Mouse (Mus musculus) ovary, postnatal 14 days (tissue): ENCODE measurements around the gene Tekt5.
A peak's percentile ranks its signal among the peaks of the same experiment; 100 is the strongest.

Experiments used
- DNase-seq: peaks from one replicate; pipeline ENCODE4 v3.0.0; 2022; ENCODE audit warnings: low spot score

The Tekt5 gene

DNA sequence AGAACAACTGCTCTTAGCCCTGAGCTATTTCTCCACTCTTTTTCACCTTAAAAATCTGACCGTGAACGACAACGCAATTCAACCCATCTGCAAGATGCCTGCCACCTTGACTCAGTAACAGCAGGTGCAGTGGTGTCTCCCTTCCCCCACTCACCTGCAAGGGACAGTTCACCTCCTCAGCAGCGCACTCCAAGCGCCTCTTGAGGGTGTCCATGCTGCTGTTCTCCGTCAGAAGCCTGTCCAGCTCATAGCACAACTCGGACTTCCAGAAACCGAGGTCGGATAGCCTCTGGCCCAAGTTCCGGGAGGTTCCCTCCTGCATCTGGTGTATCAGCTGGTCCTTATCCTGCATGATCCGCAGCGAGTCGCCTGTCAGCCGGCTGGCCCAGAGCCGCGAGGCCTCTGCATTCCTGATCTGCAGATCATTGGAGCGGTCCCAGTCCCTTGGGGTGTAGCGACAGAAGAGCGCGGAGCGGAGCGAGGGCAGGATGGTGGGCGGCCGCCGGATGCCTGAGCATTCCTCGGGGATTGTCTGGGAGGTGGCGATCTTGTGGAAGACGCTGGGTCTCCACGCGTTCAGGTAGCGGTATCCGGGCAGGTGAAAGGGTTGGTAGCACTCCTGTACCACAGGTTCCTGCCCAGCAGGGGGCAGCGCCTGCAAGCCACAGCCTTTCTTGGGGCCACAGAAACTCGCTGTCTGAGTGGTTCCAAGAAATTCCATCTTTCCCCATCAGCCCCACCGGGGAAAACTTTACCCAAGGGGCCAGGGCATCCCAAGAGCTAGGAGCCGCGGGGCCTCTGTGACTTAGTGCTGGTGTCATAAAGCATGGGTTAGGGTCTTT, at the start of gene Tekt5:
Gene Tekt5 (minus strand): TSS at position 792 of the 842 bp plus-strand sequence.
- no peak for DNase-seq

DNA sequence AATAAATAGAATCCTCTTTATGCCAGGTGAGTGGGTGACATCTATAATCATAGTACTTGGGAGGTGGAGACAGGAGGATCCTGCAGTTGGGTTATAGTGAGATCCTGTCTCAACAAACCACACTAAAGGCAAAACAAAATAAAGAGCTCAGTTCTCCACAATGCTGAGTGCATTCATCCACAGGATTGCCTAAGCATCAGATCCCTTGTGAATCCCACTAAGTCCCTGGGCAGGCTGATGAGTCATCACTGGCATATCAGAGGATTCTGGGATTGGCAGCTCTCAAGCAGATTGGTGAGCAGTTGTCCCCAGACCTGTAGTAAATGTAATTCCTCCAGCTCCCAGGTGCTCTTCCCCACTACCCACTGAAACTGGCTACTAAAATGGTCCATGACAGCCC, 48.4 kb upstream of the Tekt5 start:
- DNase-seq, result no peak

DNA sequence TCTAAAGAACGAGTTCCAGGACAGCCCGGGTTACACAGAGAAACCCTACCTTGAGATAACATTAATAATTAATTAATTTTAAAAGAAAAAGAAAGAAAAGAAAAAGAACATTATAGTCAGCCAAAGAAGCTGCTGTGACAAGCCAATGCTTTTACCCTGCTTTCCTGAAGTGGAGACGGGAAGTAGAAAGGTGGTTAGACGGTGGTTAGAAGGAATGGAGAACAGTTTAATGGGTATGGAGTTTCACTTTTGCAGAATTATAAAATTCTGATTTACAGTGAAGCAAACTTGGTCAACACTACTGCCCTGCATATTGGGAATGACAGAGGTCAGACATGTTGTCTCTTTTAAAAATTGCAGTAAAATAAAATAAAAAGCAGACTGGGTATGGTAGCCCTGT, 46.5 kb upstream of the Tekt5 start:
- no peak for DNase-seq

DNA sequence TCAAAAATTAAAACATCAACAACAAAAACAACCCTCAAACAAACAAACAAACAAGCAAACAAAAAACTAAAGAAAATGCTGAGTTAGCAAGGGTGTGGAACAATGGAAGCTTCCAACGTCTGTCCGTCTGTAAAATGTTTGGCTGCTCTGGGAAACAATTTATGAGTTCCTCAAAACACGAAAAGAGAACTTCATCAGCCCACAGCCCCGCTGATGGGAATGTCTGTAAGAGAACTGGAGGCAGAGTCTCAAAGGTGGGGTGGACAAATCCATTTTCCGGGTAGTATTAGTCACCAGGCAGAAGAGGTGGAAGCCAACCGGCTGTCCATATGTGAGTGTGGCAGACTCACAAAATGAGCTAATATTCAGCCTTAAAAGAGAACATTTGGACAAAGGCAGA, 46.0 kb upstream of the Tekt5 start:
- DNase-seq, result no peak

DNA sequence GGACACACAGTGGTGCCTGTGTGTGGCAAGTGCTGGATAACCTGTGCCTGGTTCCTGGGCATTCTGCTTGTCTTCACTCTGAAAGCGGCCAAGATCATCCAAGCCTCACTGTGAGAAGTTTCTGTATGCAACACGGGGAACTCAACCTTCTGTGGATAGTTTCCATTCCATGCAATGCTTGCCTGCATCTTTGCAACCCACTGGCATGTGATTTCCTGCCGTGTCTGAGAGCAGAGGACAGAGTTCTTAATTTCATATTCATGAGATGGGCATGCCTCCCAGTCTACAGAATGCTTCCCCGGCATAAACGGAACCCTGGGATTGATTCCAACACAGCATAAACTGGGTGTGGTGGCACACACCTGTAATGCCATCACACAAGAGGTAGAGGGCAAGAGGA, 42.8 kb upstream of the Tekt5 start:
- no peak for DNase-seq

DNA sequence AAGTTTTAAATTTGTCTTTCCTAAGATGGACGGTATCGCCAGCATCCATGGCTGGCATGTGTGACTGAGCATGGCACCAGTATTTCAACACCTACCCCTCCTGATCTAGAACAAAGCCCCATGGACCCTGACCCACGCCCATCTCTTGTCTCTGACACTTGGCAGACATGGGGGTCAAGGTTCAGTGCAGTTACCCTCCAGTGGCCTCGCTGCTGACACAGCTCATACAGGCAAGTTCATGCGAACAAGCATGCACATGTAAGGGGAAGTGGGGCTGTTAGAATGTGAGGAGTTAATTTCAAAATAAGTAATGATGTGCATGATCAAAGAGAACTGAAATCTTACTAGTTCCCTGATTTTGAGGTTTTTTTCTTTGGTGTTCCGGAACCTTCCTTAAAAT, 40.9 kb upstream of the Tekt5 start:
- no peak for DNase-seq

DNA sequence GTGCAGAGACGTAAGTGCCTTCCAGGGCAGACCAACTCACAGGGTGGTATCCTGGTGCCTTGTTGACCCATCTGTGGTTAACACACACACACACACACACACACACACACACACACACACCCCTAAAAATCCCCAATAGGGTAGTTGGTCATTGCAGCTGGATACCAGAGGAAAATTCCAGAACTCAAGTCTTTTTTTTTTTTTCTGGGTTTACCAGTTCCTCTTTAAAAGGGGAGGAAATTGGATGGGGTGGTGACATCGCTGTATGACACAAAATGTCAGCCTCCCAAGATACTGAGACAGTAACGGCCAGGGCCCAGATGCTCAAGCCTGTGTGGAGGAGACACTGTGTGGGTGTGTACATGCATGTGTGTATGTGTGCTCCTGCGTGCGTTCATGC, 38.1 kb upstream of the Tekt5 start:
- no peak for DNase-seq

DNA sequence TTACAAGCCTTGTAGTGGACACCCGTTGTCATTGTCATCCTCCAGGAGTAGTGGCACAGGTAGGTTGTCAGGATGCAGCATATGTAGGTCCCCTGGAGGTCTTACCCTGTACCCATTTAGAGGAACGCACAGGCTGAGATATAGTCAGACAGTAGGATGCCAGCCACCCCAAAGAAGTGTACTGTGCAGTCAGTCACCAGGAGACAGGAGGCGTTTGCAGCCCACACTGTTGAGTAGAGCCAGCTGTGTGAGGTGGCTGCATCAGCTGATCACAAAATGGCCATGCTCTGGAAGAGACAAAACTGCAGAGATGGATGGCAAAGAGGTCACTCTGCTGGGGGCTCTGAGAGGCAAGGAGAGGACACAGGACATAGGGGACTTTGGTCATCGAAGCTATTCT, 37.1 kb upstream of the Tekt5 start:
- no peak for DNase-seq

DNA sequence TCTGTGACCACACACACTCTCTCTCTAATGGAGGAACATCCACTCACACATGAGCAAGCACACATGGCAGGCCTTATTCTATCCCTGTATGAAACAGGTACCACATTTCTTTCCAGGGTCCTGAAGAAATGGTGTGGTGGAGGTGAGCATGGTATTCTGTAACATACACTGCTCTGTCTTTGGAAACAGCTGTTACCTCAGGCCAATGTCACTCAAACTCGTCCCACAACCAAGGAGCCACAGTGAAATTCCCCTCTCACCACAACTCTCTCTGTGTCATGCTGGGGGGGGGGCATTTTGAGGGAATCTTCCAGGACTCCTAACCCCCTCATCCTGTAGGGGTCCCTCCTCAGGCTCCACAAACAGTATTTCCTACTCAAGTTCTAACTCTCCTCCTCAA, 36.6 kb upstream of the Tekt5 start:
- DNase-seq, result no peak

DNA sequence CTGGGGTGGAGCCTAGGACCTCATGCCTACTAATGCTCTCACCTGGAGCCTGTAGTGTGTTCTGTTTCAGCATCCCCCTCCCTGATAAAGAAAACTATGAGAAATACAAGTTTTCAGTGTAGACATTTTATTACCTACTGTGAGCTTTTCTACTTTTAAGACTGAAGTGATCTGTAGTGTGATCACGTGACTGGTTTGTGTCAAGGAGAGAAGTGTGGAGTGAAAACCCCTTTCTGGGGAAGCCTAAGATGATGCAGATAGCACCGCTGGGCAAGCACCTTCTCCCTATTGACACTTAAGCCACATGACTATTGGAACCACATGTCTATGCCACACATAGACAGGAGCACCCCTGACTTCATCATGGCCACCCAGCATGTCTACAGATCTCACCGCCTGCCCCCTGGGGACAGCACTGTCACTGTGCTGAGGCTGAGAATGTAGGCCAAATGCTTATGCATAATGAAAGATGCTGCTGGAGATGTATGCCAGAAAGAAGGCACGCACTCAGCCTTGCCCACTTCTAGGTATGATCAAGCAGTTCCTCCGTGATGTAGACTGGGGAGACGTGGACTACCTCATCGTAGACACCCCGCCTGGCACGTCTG, 25.3 kb upstream of the Tekt5 start:
- no peak for DNase-seq

DNA sequence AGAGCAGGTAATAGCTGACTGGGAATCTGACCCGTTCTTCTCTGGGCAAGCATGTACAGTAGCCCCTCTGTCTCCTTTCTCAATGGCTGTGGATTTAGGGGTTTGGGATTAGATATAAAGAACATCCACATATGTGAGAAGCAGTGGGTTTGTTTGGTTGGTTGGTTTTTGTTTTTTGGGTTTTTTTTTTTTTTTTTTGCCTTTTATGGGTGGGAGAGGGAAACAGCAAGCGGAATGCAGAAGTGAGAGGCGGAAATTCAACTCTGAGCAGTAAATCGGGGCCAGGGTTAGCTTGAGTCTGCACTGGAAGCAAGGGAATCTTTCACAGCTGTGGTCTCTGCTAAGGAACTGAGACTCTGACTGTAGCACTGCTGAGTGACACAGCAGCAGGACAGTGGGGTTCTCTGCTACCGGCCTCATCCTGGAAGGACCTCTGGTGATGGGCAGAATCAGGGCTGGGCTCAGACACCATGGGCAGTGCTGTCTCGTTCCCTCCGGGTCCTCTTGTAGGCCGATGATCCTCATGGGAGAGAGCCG, 22.5 kb upstream of the Tekt5 start:
- DNase-seq, result no peak

DNA sequence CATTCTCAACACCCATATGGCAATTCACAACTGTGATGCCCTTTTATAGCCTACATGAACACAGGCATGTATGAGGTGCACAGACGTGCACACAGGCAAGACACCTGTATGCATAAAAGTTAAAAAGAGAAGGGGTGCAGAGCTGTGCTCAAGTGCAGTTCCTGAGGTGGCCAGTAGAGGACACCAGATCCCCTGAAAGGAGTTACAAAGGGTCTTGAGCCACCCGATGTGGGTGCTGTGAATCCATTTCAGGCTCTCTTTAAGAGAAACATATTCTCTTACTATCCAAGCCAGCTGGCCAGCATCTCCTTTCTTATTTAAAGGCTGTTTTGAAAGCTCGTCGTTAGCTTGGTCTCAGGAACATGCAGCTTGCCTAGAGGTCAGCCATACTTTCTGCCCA, 21.6 kb upstream of the Tekt5 start:
- DNase-seq, result no peak

DNA sequence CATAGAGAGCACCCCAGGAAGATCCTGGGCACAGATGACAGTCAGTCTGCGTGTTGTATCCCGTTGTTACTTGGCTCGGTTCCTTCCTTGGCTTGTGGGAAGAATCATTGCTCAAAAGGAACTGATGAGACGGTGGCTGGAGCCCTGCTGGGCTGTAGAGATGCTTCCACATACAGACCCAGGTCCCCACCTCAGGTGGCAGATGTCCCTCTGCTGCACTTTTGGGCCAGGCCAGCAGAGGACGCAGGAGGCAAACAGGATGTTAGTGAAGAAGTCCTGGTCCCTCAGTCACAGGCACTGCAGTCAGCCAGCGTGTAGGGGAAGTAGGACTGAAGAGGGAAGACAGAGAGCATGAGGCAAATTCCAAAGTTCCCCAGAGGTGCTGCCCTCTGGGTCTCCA, 20.7 kb upstream of the Tekt5 start:
- DNase-seq, result no peak

DNA sequence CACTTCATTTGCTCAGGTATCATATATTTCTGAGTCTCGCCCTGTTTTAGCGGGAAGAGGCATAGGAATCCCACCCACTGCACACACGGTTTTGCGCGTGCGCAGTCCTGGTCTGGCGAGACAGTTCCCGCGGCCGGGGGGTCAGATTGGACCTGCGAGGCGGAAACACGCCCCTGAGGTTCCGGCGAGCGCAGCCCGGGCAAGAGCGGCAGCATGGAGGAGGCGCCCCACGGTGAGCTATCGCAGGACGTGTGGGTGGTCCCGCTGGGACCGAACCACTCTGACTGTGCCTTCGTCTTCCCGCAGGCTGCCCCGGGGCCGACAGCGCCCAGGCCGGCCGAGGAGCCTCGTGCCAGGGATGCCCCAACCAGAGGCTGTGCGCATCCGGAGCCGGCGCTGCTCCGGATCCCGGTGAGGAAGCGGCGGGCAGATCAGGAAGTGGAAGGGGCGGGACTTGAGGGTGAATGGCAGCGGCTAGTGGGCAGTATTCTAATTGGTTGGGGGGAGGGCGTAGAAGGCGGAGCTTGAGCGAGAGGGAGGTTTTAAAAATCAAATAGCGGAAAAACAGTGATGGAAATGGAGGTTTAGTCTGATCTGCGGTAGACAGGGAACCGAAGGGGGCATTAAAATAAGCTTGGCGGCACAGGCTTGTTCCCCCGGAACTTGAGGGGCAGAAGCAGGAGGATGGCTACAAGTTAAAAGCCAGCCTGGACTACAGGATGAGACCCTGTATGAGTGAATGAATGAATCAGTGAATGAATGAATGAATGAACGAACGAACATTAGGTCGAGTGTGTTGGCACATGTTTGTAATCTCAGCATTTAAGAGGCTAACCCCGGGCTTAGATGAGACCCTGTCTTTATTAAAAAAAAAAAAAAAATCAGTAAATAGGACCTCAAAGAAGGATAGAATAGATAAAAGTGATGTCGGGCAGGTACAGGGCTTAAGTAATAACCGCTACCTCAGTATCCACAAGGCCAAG, 16.8 kb upstream of the Tekt5 start, which contains the start of gene Nubp1:
Gene Nubp1 (plus strand): TSS at position 185 of the 983 bp plus-strand sequence.
- DNase-seq, result peak; percentile 87

DNA sequence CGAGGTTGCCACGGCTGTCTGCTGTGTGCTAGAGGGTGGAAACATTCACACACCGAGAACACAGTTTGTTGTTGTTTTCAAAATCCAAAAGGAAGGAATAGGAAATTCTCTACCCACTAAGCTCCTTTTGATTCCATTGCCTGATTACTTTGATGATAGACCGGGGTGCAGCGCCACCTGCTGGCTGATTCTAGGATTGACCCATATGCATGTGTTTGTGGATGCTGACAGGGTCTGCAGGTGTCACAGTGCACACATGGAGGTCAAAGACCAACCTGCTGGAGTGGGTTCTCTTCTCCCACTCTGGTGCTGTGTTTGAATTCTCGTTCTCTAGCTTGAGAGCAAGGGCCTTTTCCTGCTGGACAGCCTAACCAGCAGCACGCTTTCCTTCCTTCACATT, 3.9 kb upstream of the Tekt5 start:
- peak; percentile 79 for DNase-seq

DNA sequence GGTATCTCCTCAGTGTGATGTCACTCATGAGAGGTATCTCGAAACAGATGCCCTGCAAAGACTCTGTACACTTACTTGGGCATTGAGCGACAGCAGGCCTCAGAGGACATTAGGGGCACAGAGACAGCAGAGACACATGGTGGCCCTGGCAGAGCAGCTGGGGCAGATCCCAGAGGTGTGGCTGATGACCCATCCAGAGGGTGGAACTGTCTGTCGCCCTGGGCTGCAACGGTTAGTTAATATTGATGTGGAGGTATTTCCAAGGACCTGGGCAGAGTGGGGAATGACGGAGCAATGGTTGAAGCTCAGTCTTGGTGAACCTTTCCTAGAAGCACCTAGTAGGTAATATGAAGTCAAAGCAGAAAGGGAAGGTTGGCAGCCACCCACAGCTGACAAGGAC, 3.5 kb upstream of the Tekt5 start:
- DNase-seq, result no peak

DNA sequence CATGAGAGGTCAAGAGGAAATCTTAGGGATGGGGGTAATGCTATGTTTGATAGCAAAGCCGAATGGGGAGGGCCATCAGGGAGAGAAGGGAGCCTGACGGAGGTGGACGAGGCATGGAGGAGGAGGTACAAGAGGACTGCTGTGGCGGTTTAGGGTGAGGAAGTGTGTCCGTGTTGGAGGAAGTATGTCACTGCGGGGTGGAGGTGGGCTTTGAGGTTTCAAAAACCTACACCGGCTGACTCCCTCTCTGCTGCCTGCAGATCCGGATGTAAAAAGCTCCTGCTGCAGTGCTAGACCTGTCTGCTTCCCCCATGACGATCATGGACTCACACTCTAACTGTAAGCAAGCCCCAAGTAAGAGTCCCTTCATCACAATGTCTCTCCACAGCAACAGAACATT, 2.7 kb downstream of the Tekt5 start:
- DNase-seq, result no peak

DNA sequence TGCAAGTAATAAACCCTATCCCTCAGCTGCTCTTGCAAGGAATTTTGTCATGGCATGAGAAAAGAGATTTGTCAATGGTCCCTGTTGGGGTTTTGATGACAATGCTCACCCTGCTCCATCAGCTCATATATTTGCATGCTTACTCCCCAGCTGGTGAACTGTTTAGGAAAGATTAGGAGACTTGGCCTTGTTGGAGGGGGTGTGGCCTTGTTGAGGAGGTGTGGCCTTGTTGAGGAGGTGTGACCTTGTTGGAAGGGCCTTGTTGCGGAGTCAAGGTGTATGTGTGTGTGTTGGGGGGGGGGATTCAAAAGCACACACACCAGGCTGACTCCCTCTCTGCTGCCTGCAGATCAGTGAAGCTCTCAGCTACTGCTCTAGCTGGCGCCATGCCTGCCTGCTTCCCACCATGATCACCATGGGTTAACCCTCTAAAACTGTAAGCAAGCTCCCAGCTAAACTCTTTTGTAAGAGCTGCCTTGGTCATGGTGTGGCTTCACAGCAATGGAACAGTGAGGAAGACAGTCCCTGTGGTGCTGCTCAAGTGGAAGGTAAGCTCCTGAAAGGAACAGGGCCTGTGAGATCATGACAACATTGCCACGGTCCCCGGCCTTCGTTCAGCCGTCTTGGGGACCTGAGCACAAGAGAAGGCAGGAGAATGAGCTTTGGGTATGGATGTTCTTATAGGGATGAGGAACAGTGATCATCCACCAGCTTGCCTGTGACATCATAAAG, 6.5 kb downstream of the Tekt5 start:
- no peak for DNase-seq

DNA sequence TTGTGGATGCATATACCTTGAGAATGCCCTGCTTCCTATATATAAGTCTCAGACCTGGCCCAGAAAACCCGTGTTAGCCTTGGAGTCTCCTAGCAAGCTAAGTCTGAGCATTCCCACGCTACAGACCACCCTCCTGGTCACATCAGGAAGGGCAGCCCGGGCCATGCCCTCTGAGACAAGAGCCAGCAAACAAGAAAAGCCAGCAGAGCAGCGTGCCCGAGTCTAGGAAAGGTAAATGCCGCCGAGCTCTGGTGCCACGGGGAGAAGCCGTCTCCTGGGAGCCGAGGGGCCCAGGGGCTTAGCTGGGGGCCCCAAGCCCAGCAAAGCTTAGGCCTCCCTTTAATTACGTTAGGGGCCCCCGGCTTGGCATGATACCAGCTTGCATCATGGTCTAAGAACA, 10.0 kb downstream of the Tekt5 start:
- DNase-seq, result no peak

DNA sequence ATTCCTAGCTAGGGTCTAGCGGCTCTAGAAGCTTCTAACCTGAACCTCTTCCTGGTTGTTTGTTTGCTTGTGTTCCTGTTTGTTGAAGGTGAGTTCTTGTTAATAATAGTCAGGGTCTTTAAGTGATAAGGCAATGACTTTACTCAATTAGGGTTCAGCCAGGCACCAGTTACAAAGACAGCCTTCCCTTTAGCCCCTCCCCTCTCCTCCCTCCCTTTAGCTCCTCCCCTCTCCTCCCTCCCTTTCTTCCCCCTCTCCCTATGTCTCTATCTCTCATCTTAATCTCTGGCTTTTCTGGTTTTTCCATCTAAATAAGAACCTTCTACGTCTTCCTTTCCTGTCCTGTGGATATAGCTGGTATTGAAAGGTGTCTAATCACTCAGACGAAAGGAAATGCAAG, 10.7 kb downstream of the Tekt5 start:
- DNase-seq, result no peak

DNA sequence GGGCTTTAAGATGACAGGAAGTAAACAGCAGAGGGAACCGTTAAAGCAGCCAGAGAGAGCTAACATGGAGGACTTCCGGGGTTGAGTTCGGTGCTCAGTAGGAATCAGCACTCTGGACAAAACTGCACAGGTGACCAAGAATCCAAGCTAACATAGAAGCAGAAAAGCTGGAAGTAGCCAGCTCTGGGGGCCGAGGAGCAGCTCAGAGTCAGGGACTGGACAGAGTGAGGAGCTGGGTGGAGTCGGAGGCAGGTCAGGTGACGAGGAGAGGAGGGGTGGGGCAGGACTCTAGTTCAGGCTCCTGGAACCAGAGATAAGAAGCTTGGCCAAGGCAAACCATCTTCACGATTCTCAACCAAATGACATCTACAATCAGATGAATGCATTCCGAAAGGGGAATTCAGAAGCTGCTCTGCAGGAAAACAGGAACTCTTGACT, 11.2 kb downstream of the Tekt5 start:
- no peak for DNase-seq

DNA sequence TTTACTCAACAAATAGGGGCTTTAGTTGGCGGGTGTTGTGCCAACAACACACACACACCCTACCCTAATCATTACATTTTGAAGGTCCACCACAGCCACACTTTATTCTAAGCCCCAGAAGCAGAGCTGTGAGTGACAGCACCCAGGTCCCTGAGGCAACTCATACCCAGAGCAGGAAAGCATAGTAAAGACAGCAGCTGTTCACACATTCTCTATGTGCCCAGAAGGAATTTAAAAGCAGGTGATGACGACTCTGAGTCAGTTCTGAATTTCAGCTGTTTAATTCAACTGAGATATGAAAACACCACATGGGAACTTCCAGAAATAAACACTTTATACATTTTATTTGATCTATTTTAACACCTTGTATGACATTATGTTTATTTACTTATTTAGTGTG, 15.8 kb downstream of the Tekt5 start:
- no peak for DNase-seq
